Mouse (Mus musculus): Measurements from ENCODE around the gene Entpd2. TPM values are rescaled to one million over a fixed set of nuclear protein-coding genes. Genes with fewer than 3 reads are reported as not detected.
A peak's percentile ranks its signal among the peaks of the same experiment; 100 is the strongest.

Gene Entpd2
- polyA plus RNA-seq, 1 experiment from 2014 or later: 4.8 TPM

GRCm38 (mm10) chr2:25423626-25424025 lies 28.0 kb downstream of the Entpd2 start:
- H3K4me1 ChIP-seq: peaks cover 7% of the 10 kb centered on the region; the same call in 1 of the 2 replicates
- H3K9ac ChIP-seq (replicated peaks): no peak overlapping the region
- no peak for ATAC-seq (replicated peaks)
- 67% methylated on average over 1 of the region's 1 CpGs for WGBS
- H3K27me3 ChIP-seq: no peaks in the 10 kb centered on the region
- no peak overlapping the region for H3K4me2 ChIP-seq (replicated peaks)
- no peaks in the 10 kb centered on the region for H3K9me3 ChIP-seq
- no peak overlapping the region for H3K4me3 ChIP-seq
- no peak overlapping the region for H3K27ac ChIP-seq (replicated peaks)
- H3K36me3 ChIP-seq: no peaks in the 10 kb centered on the region

- no peak for ATAC-seq (replicated peaks)
- 37% methylated on average over 27 of the region's 27 CpGs for WGBS
Measured at GRCm38 (mm10) chr2:25425481-25425880, 29.8 kb downstream of the Entpd2 start.

GRCm38 (mm10) chr2:25426721-25427191 lies 31.1 kb downstream of the Entpd2 start:
- no peaks in the 10 kb centered on the region for H3K36me3 ChIP-seq
- peak; percentile 30; the same call in 1 of the 2 replicates for ATAC-seq (replicated peaks)
- H3K27ac ChIP-seq (replicated peaks): no peak overlapping the region
- peaks cover 31% of the 10 kb centered on the region for H3K4me1 ChIP-seq
- peaks cover 2% of the 10 kb centered on the region; the same call in 1 of the 2 replicates for H3K27me3 ChIP-seq
- no peak overlapping the region for H3K9ac ChIP-seq (replicated peaks)
- H3K4me3 ChIP-seq: no peak overlapping the region
- no peaks in the 10 kb centered on the region for H3K9me3 ChIP-seq
- WGBS: 21% methylated on average over 5 of the region's 5 CpGs
- no peak overlapping the region for H3K4me2 ChIP-seq (replicated peaks)

More at GRCm38 (mm10) chr2:25425481-25425880, 29.8 kb downstream of the Entpd2 start:
- Histone ChIP-seq H3K9ac (replicated peaks) (no peak overlapping the region), H3K4me3 (no peak overlapping the region), H3K4me2 (replicated peaks) (no peak overlapping the region), H3K9me3 (no peaks in the 10 kb centered on the region), H3K4me1 (peaks cover 22% of the 10 kb centered on the region), H3K27me3 (peaks cover 2% of the 10 kb centered on the region; the same call in 1 of the 2 replicates), H3K36me3 (no peaks in the 10 kb centered on the region), H3K27ac (replicated peaks) (no peak overlapping the region)

- no peak overlapping the region for H3K9ac ChIP-seq (replicated peaks)
- H3K9me3 ChIP-seq: no peaks in the 10 kb centered on the region
- peaks cover 31% of the 10 kb centered on the region for H3K4me1 ChIP-seq
- no peaks in the 10 kb centered on the region for H3K36me3 ChIP-seq
- H3K4me2 ChIP-seq (replicated peaks): no peak overlapping the region
- no peak for ATAC-seq (replicated peaks)
- WGBS: 92% methylated on average over 5 of the region's 5 CpGs
- no peak overlapping the region for H3K27ac ChIP-seq (replicated peaks)
- no peak overlapping the region for H3K4me3 ChIP-seq
- peaks cover 2% of the 10 kb centered on the region; the same call in 1 of the 2 replicates for H3K27me3 ChIP-seq
Measured at GRCm38 (mm10) chr2:25427256-25427655, 31.6 kb downstream of the Entpd2 start.

- peaks cover 31% of the 10 kb centered on the region for H3K4me1 ChIP-seq
- H3K27ac ChIP-seq (replicated peaks): peak within 1 kb of the TSS; percentile 80
- peaks cover 5% of the 10 kb centered on the region; the same call in 1 of the 2 replicates for H3K36me3 ChIP-seq
- peak within 1 kb of the TSS; percentile 83 for H3K4me3 ChIP-seq
- under 1% methylated on average over 85 of the region's 89 CpGs for WGBS
- peaks cover 2% of the 10 kb centered on the region; the same call in 1 of the 2 replicates for H3K27me3 ChIP-seq
- peak within 1 kb of the TSS; percentile 76 for H3K4me2 ChIP-seq (replicated peaks)
- ATAC-seq (replicated peaks): peak; percentile 93
- no peaks in the 10 kb centered on the region for H3K9me3 ChIP-seq
- H3K9ac ChIP-seq (replicated peaks): peak within 1 kb of the TSS; percentile 73
Measured at GRCm38 (mm10) chr2:25428442-25429236, 33.0 kb downstream of the Entpd2 start, which contains the start of gene Abca2. Gene Abca2, plus strand, starts transcription at chr2:25428703.

GRCm38 (mm10) chr2:25429435-25430180 lies 33.9 kb downstream of the Entpd2 start:
- H3K4me1 ChIP-seq: peaks cover 31% of the 10 kb centered on the region
- peak overlapping the region; percentile 73 for H3K9ac ChIP-seq (replicated peaks)
- 63% methylated on average over 5 of the region's 5 CpGs for WGBS
- H3K4me3 ChIP-seq: peak overlapping the region; percentile 83
- peaks cover 8% of the 10 kb centered on the region; the same call in 1 of the 2 replicates for H3K36me3 ChIP-seq
- H3K9me3 ChIP-seq: no peaks in the 10 kb centered on the region
- no peak overlapping the region for H3K27ac ChIP-seq (replicated peaks)
- peaks cover 2% of the 10 kb centered on the region; the same call in 1 of the 2 replicates for H3K27me3 ChIP-seq
- H3K4me2 ChIP-seq (replicated peaks): peak overlapping the region; percentile 76
- ATAC-seq (replicated peaks): no peak

- no peak overlapping the region for H3K9ac ChIP-seq (replicated peaks)
- peaks cover 16% of the 10 kb centered on the region for H3K36me3 ChIP-seq
- H3K4me2 ChIP-seq (replicated peaks): no peak overlapping the region
- peaks cover 31% of the 10 kb centered on the region for H3K4me1 ChIP-seq
- WGBS: 59% methylated on average over 17 of the region's 17 CpGs
- ATAC-seq (replicated peaks): no peak
- H3K27me3 ChIP-seq: peaks cover 2% of the 10 kb centered on the region; the same call in 1 of the 2 replicates
- no peaks in the 10 kb centered on the region for H3K9me3 ChIP-seq
- no peak overlapping the region for H3K27ac ChIP-seq (replicated peaks)
- H3K4me3 ChIP-seq: no peak overlapping the region
Measured at GRCm38 (mm10) chr2:25430395-25431233, 34.9 kb downstream of the Entpd2 start.

GRCm38 (mm10) chr2:25431308-25431855 lies 35.7 kb downstream of the Entpd2 start:
- H3K9ac ChIP-seq (replicated peaks): no peak overlapping the region
- H3K9me3 ChIP-seq: no peaks in the 10 kb centered on the region
- H3K36me3 ChIP-seq: peaks cover 17% of the 10 kb centered on the region
- H3K4me3 ChIP-seq: no peak overlapping the region
- peaks cover 31% of the 10 kb centered on the region for H3K4me1 ChIP-seq
- no peak overlapping the region for H3K27ac ChIP-seq (replicated peaks)
- H3K27me3 ChIP-seq: peaks cover 2% of the 10 kb centered on the region; the same call in 1 of the 2 replicates
- no peak overlapping the region for H3K4me2 ChIP-seq (replicated peaks)
- no peak for ATAC-seq (replicated peaks)
- 75% methylated on average over 6 of the region's 6 CpGs for WGBS

- Histone ChIP-seq H3K4me1 (peaks cover 31% of the 10 kb centered on the region), H3K4me2 (replicated peaks) (no peak overlapping the region), H3K9ac (replicated peaks) (no peak overlapping the region), H3K27ac (replicated peaks) (no peak overlapping the region), H3K9me3 (no peaks in the 10 kb centered on the region), H3K36me3 (peaks cover 23% of the 10 kb centered on the region), H3K4me3 (no peak overlapping the region), H3K27me3 (peaks cover 2% of the 10 kb centered on the region; the same call in 1 of the 2 replicates)
- no peak for ATAC-seq (replicated peaks)
- 88% methylated on average over 11 of the region's 11 CpGs for WGBS
Measured at GRCm38 (mm10) chr2:25432326-25433098, 36.8 kb downstream of the Entpd2 start.

- H3K27me3 ChIP-seq: peaks cover 2% of the 10 kb centered on the region; the same call in 1 of the 2 replicates
- ATAC-seq (replicated peaks): no peak
- no peak overlapping the region for H3K9ac ChIP-seq (replicated peaks)
- no peak overlapping the region for H3K4me2 ChIP-seq (replicated peaks)
- WGBS: 93% methylated on average over 17 of the region's 17 CpGs
- peaks cover 29% of the 10 kb centered on the region for H3K36me3 ChIP-seq
- no peak overlapping the region for H3K27ac ChIP-seq (replicated peaks)
- H3K9me3 ChIP-seq: no peaks in the 10 kb centered on the region
- H3K4me1 ChIP-seq: peaks cover 26% of the 10 kb centered on the region
- H3K4me3 ChIP-seq: no peak overlapping the region
Measured at GRCm38 (mm10) chr2:25433101-25433500, 37.4 kb downstream of the Entpd2 start.

Data from forebrain, embryonic 15.5 days (tissue).